Mouse (Mus musculus) right cerebral cortex, postnatal 4 days (tissue): ENCODE measurements around the gene Scamp1.

Experiments used
- DNase-seq: peaks from one replicate; pipeline ENCODE4 v3.0.0-alpha.2; 2022

The Scamp1 gene

DNA sequence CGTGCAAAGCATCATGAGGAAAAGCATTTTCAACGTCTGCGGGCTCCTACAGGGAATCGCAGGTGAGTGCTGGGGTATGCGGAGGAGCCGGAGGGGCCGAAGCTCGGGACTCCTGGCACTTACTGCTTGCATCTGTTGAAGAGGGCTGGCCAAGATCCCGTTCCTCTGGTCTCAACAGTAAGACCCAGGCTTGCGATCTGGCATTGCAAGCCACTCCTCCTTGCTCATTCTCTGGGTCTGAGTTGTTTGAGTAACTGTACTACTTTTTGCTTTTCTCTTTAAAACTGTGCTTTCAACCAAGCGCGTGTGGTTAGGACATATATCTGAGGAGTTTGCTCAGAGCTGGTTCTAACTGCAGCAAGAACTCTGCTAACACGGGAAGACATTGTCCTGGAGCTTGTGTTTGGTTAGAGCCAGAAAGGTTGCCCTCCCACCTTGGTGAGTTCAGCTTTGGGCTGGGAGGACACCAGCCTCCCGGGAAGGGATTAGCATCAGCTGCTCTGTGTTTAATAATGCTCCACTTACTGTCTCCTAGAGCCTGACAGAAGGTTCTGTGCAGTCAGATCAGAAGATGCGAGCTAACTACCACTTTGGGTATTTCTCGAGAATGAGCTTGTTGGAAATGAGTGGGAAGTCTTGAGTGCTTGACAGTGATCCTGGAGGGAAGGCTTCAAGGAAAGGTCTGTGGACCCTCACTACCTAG lies 110.9 kb downstream of the Scamp1 start:
- peak; percentile 19 for DNase-seq

- peak; percentile 46 for DNase-seq
These were observed 111.8 kb downstream of the Scamp1 start for GRCm38 (mm10) chr13:94173633-94174576.

DNA sequence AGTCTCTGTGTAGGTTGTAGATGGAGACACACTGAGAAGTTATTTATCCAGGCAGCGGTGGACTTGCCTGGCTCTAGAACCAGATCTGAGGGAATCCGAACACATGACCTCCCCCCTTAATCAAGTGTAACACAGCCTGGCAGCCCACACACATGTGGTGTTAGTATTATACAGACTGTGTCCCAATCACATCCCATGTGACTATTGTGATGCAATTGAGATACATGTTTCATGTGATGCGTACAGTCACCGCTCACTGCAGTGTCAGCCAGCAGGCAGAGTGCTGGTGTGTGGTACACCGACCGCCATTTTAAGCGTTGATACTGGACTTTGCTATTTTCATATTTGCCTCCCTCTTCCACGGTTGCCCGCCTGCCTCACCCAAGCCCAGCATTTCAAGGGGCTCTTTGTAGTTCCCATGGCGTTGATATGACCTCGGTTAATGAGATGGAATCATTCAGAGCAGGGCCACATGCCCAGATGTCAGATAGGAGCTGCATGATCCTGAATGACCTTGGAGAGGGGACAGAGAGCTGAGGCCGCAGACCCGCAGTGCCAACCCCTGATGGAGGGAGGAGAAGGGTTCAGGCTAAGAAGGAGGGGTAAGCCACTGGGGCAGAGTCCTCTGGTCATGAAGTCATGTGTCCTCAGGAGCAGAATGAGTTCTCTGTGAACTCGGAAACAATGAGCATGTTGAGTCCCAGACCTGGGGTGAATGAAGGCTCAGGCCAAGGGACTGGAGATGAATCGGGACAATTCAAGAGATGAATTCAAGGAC lies 112.9 kb downstream of the Scamp1 start:
- DNase-seq = no peak

DNA sequence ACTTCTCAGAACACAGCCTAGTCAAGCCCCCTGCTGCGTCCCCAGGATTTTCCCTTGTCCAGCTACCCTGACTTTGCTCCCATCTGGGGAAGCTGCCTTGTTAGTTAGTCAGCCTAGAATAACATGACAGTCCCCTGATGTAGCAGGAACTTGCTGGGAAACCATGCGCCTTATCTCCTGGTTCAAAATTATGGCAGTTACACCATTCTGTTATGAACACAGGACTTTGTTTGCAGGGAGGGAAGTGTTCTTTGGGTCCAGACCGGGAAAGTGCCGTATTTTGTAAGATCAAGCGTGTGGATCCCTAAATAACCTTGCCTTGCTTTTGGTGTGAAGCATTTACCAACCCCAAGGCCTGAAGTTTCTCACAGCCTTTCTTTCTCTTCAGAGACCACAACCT lies 114.0 kb downstream of the Scamp1 start:
- no peak for DNase-seq

DNA sequence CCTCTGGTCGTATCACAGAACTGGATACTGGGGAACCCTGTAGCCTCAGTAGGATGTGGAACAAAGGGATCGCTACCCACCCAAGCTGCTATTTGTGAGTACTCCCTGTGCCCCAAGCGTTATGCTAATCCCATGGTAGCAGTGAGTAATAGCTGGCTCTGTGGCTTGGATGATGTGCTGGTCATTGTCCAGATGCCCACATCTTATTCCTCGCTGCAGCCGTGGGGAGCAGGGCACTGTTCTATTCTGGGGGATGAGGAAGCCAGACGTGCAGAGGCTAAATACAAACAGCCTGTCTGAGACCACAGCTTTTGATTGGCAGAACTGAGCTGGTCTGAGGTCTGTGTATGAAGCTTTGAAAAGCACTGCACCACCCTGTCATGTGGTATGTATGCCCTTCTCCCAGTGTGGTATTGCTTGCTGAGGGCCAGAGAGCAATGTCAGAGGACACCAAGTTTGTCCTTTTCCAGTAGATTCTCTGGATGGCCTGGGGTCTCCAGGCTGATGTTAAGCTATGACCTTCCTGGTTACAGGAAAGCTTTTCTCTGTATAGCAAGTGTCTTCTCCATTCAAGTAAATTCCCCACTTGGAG lies 116.2 kb downstream of the Scamp1 start:
- DNase-seq = no peak

- no peak for DNase-seq
These were observed 117.3 kb downstream of the Scamp1 start for GRCm38 (mm10) chr13:94168319-94168718.

DNA sequence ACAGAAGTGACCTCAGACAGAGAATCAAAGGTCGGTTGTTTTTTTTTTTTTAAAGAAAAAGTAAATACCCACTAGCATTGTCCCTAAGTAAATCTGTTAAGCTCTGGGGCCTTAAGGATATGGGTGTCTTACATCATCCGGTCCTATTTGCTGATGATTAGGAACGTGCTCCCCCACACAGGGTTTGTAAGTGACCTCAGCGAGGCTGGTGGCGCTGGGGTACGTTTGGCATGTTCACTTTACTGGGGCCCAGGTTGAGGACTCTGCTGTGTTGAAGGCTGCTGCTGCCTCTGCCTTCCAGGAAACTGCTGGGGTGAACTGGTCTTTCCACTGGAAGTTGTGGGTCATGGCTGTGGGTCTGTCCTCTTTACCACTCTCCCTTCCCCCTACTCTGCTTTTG lies 121.2 kb downstream of the Scamp1 start:
- DNase-seq = no peak

GRCm38 (mm10) chr13:94159478-94160220 lies 126.0 kb downstream of the Scamp1 start:
- no peak for DNase-seq

- no peak for DNase-seq
These were observed 126.7 kb downstream of the Scamp1 start for GRCm38 (mm10) chr13:94158864-94159477.

DNA sequence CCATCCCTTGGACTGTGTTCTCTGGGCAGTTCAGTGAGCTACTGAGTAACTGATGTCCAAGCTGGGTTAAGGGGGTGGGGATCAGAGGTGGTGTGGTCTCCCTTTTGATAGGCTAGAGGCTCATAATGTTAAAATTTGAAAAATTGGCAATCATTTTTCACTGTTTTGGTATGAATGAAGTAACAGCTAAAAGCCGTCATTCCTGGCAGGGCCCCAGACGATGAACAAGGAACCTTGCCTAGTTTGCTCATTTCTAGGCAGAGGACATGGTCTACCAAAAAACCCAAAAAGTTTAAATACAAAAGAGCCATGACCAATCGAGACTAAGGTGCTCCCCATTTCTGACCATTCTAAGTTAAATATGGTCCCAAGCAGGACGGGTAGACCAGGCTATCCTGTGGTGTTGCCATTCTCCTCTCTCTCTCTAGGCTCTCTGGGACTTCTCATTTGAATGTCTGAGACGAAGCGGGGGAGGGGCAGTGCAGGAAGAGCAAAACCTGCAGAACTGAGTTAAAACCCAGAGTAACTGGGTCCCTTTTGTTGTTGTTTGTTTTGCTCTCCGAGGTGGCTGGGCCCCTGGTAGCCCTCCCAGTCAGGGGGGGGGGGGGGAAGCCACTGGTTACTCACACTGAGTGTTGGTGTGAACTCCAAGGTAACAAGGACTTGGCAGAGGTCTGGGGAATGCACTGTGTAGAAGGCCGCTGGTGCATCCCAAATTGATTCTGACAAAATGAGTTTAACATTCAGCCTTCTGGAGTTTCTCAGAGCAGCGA lies 129.8 kb downstream of the Scamp1 start:
- DNase-seq = peak; percentile 45

- no peak for DNase-seq
These were observed 131.0 kb downstream of the Scamp1 start for GRCm38 (mm10) chr13:94154512-94155296.

GRCm38 (mm10) chr13:94153658-94154057 lies 132.0 kb downstream of the Scamp1 start:
- no peak for DNase-seq

DNA sequence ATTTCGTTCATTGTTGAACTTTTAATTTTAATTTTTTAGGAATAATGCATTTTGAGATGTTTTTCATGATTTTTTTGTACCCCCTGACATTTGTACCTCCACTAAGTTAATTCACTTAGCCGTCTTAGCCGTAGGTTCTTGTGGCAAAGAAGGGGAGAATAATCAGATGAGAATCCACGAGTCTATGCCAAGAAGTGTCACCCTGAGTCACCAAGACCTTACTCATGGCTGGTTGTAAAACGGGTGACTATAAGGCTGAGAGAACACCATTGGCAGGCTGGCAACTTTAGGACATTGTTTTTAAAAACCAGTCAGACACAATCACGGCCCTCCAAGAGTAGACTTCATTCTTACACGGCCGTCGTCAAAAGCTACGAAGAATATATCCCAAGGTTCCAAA lies 132.8 kb downstream of the Scamp1 start:
- DNase-seq = no peak
